8 mouse cellular contexts compared by ENCODE assay signal in genomic region chr16:33516807-33517565, GRCm38 (mm10). TPM values are rescaled to one million over a fixed set of nuclear protein-coding genes. Genes with fewer than 3 reads are reported as not detected.
A peak's percentile ranks its signal among the peaks of the same experiment; 100 is the strongest.
DNase-seq lines count a peak whose midpoint lies in the region; ATAC-seq lines count a peak whose summit lies in the region.

Gene Slc12a8, plus strand, starts transcription at chr16:33517328.

- DNase-seq in lung, postnatal 25 days (ENCODE audit: low spot score), result no peak
- DNase-seq in embryonic facial prominence, embryonic 14.5 days (ENCODE audit: low spot score), result peak; percentile 77
- peak; percentile 39 to 46 for DNase-seq in heart, postnatal 14 days
- DNase-seq in layer of hippocampus, postnatal 10 days (ENCODE audit: low spot score in 2 of 2), result peak; percentile 26 to 47
- DNase-seq in mesoderm, embryonic 11.5 days (ENCODE audit: low read depth, low spot score), result peak; percentile 25
- DNase-seq in c-Kit-positive CD71-positive TER-119-positive erythroid progenitor cells, embryonic 14.5 days (ENCODE audit: low spot score), result no peak

- H3K4me1 ChIP-seq in lung, embryonic 16.5 days (replicated peaks; ENCODE audit: control insufficient read depth, insufficient read depth, low read length), result peaks cover 18% of the 10 kb centered on the region
- peaks cover 13% of the 10 kb centered on the region for H3K4me1 ChIP-seq in embryonic facial prominence, embryonic 14.5 days (ENCODE audit: control insufficient read depth, insufficient read depth, low read length)
- H3K4me1 ChIP-seq in stomach, embryonic 16.5 days (ENCODE audit: control insufficient read depth, insufficient read depth, low read length), result peaks cover 19% of the 10 kb centered on the region

- WGBS in lung, embryonic 16.5 days, result 4% methylated on average over 27 of the region's 27 CpGs
- 3% methylated on average over 27 of the region's 27 CpGs for WGBS in embryonic facial prominence, embryonic 14.5 days
- 7% methylated on average over 27 of the region's 27 CpGs for WGBS in stomach, embryonic 16.5 days

- H3K4me3 ChIP-seq in lung, embryonic 16.5 days (ENCODE audit: low read length), result peak within 1 kb of the TSS; percentile 43
- H3K4me3 ChIP-seq in embryonic facial prominence, embryonic 14.5 days (ENCODE audit: low read depth, low read length), result peak within 1 kb of the TSS; percentile 40
- peak within 1 kb of the TSS; percentile 39 for H3K4me3 ChIP-seq in stomach, embryonic 16.5 days (replicated peaks; ENCODE audit: low read length)

- H3K9ac ChIP-seq in lung, embryonic 16.5 days (ENCODE audit: low read length), result peak within 1 kb of the TSS; percentile 62
- H3K9ac ChIP-seq in embryonic facial prominence, embryonic 14.5 days (ENCODE audit: low read depth, low read length), result peak within 1 kb of the TSS; percentile 60
- H3K9ac ChIP-seq in stomach, embryonic 16.5 days (ENCODE audit: low read length), result peak within 1 kb of the TSS; percentile 61

- H3K4me2 ChIP-seq in lung, embryonic 16.5 days (ENCODE audit: low read depth, low read length), result peak within 1 kb of the TSS; percentile 75
- peak within 1 kb of the TSS; percentile 78 for H3K4me2 ChIP-seq in embryonic facial prominence, embryonic 14.5 days (ENCODE audit: low read depth, low read length)
- H3K4me2 ChIP-seq in stomach, embryonic 16.5 days (ENCODE audit: low read depth, low read length), result peak within 1 kb of the TSS; percentile 72

- no peaks in the 10 kb centered on the region for H3K9me3 ChIP-seq in lung, embryonic 16.5 days (ENCODE audit: control insufficient read depth, low read length)
- H3K9me3 ChIP-seq in embryonic facial prominence, embryonic 14.5 days (ENCODE audit: control insufficient read depth, low read length), result no peaks in the 10 kb centered on the region
- no peaks in the 10 kb centered on the region for H3K9me3 ChIP-seq in stomach, embryonic 16.5 days (replicated peaks; ENCODE audit: control insufficient read depth, low read length)

- no peaks in the 10 kb centered on the region for H3K36me3 ChIP-seq in lung, embryonic 16.5 days (ENCODE audit: control insufficient read depth, insufficient read depth, low read length)
- no peaks in the 10 kb centered on the region for H3K36me3 ChIP-seq in embryonic facial prominence, embryonic 14.5 days (ENCODE audit: control insufficient read depth, insufficient read depth, low read length)
- H3K36me3 ChIP-seq in stomach, embryonic 16.5 days (ENCODE audit: control insufficient read depth, insufficient read depth, low read length), result no peaks in the 10 kb centered on the region

- H3K27ac ChIP-seq in lung, embryonic 16.5 days (ENCODE audit: low read length), result no peak within 1 kb of the TSS
- H3K27ac ChIP-seq in embryonic facial prominence, embryonic 14.5 days (replicated peaks; ENCODE audit: low read depth, low read length), result 0 out of 2 replicates have a peak within 1 kb of the TSS, but pooled peaks have one; percentile 18
- H3K27ac ChIP-seq in stomach, embryonic 16.5 days (ENCODE audit: low read length), result no peak within 1 kb of the TSS

- H3K27me3 ChIP-seq in lung, embryonic 16.5 days (ENCODE audit: control insufficient read depth, insufficient read depth, low read depth, low read length), result no peaks in the 10 kb centered on the region
- H3K27me3 ChIP-seq in embryonic facial prominence, embryonic 14.5 days (replicated peaks; ENCODE audit: control insufficient read depth, insufficient read depth, low read length), result no peaks in the 10 kb centered on the region
- no peaks in the 10 kb centered on the region for H3K27me3 ChIP-seq in stomach, embryonic 16.5 days (ENCODE audit: control insufficient read depth, insufficient read depth, low read length)

- intact Hi-C loops in heart, postnatal 14 days (cut with DNase I), result loop anchor here (2.0 kb wide), 1 partner anchor 20 kb away; no protein-coding TSS in a partner anchor

- peak; percentile 64 for ATAC-seq in lung, embryonic 16.5 days (ENCODE audit: low read depth)
- peak; percentile 75 for ATAC-seq in embryonic facial prominence, embryonic 14.5 days (ENCODE audit: low read depth)
- peak; percentile 55; the same call in 1 of the 2 replicates for ATAC-seq in stomach, embryonic 16.5 days (ENCODE audit: insufficient read depth, low FRiP score)

RNA-seq across cellular contexts. Expression of gene Slc12a8, which starts in this region (rescaled TPM):
- 0.39 and 1.0 TPM in 2 replicates for polyA plus RNA-seq in lung, embryonic 16.5 days (2015; fragmentation: Nextera tagmentation; extraction: Ambion mirVana)
- 0.68 and 1.0 TPM in 2 replicates for polyA plus RNA-seq in embryonic facial prominence, embryonic 14.5 days (2014; fragmentation: Nextera tagmentation; extraction: Ambion mirVana)
- under 1 TPM; 0.45 to 0.56 TPM for total RNA-seq in heart, postnatal 14 days (2021)
- total RNA-seq in layer of hippocampus, postnatal 10 days (2021), result 1 to 10 TPM; 1.2 to 1.6 TPM
- polyA plus RNA-seq in stomach, embryonic 16.5 days (2015; fragmentation: Nextera tagmentation; extraction: Ambion mirVana), result 4.2 and 5.1 TPM in 2 replicates

Comparison
In these comparisons a context has a peak if more than half of its experiments do, and no peak if none do; other contexts are left out.
1. Peak in DNase-seq in heart, postnatal 14 days; RNA of the gene not detected or under 1 TPM.
2. DNase-seq: peak in embryonic facial prominence, embryonic 14.5 days (single experiment), layer of hippocampus, postnatal 10 days (2 of 2) and mesoderm, embryonic 11.5 days (single experiment); none in lung, postnatal 25 days (single experiment) and c-Kit-positive CD71-positive TER-119-positive erythroid progenitor cells, embryonic 14.5 days (single experiment).
3. Peak in every context shown above with its lines, with median percentiles within 50 percentile points of each other: ATAC-seq, H3K4me2 ChIP-seq, H3K4me3 ChIP-seq and H3K9ac ChIP-seq.